Mouse (Mus musculus) midbrain, postnatal 0 days (tissue): ENCODE measurements around the gene Nr4a2. TPM values are rescaled to one million over a fixed set of nuclear protein-coding genes. Genes with fewer than 3 reads are reported as not detected.

ENCODE experiments used
- ATAC-seq: fragments of 200-750 bp; cut with Nextera tagmentation; 2 replicates; pipeline ENCODE4 v1.8.0; 2017; ENCODE audit warnings: moderate number of reproducible peaks, mild to moderate bottlenecking, moderate TSS enrichment, moderate library complexity; ENCODE audit not compliant: low FRiP score
- DNase-seq: peaks from one replicate; pipeline ENCODE4 v3.0.0-alpha.2; 2015; ENCODE audit warnings: low spot score
- H3K27ac ChIP-seq: fragments of 300-500 bp; sonication (generic); 2 replicates; pipeline ENCODE4 v1.5.1; 2014; ENCODE audit warnings: low read depth, mild to moderate bottlenecking, low read length, mixed read lengths
- H3K27me3 ChIP-seq: fragments of 300-500 bp; sonication (generic); 2 replicates; pipeline ENCODE4 v1.6.1; 2014; ENCODE audit warnings: low read length, control low read depth, mixed read lengths; ENCODE audit not compliant: insufficient read depth
- H3K36me3 ChIP-seq: fragments of 300-500 bp; sonication (generic); 2 replicates; pipeline ENCODE4 v1.6.1; 2014; ENCODE audit warnings: low read length, control low read depth, mixed read lengths; ENCODE audit not compliant: insufficient read depth
- H3K4me1 ChIP-seq: fragments of 300-500 bp; sonication (generic); 2 replicates; pipeline ENCODE4 v1.6.1; 2014; ENCODE audit warnings: mild to moderate bottlenecking, control low read depth, antibody characterized with exemption, low read length, mixed read lengths; ENCODE audit not compliant: insufficient read depth
- H3K4me2 ChIP-seq: fragments of 300-500 bp; sonication (generic); 2 replicates; pipeline ENCODE4 v1.6.1; 2014; ENCODE audit warnings: low read depth, mild to moderate bottlenecking, low read length, mixed read lengths; ENCODE audit not compliant: poor library complexity, severe bottlenecking
- H3K4me3 ChIP-seq: fragments of 300-500 bp; sonication (generic); 2 replicates; pipeline ENCODE4 v1.5.1; 2014; ENCODE audit warnings: low read depth, mild to moderate bottlenecking, low read length, moderate library complexity
- H3K9ac ChIP-seq: fragments of 300-500 bp; sonication (generic); replicated peaks from 2 replicates; pipeline ENCODE4 v1.6.1; 2014; ENCODE audit warnings: mild to moderate bottlenecking, low read length, moderate library complexity, mixed read lengths; ENCODE audit not compliant: poor library complexity, severe bottlenecking
- H3K9me3 ChIP-seq: fragments of 300-500 bp; sonication (generic); 2 replicates; pipeline ENCODE4 v1.6.1; 2016; ENCODE audit warnings: low read length, control low read depth
- CTCF ChIP-seq: IDR thresholded peaks from 2 replicates; pipeline ENCODE4 v1.5.1; 2016; ENCODE audit warnings: antibody characterized with exemption, mild to moderate bottlenecking
- WGBS: fragments of 180-500 bp; shearing (Covaris S2); extraction: QIAGEN DNeasy Blood & Tissue Kit; methylation state at CpG from one replicate; pipeline ENCODE4 v1.1.7; 2014; 5-methylcytosine and 5-hydroxymethylcytosine counted together
- polyA plus RNA-seq: library from polyadenylated mRNA; unstranded; fragments of >200 nt; fragmentation: Nextera tagmentation; extraction: Ambion mirVana; gene quantifications from 2 replicates; pipeline ENCODE4 v1.2.1, GENCODE M21; 2015
- total RNA-seq: library from RNA; depleted of rRNA; stranded (reverse); fragments of >200 nt; gene quantifications from 2 replicates; pipeline ENCODE4 v1.2.3, GENCODE M21; 2014

Gene Nr4a2
- total and polyA plus RNA-seq, 2 experiments from 2014 or later: 14.6 to 19.4 TPM

DNA sequence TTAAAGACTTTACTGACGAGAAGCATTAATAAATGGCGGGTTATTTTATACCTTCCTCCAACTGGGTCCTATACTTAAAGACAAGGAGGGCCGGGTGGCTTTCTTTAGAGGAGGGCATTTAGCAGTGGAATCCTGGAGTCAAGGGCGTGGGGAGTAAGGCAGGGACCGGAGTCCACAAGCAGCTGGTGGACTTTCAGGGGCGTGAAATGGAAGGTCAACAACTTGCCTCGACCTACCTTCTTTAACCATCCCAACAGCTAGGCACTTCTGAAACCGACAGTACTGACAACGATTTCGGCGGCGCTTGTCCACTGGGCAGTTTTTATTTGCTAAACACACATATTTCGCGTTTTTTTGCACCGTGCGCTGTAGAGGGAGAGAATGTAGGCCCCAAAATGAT, 13.4 kb downstream of the Nr4a2 start:
- Histone ChIP-seq H3K4me1 (0 out of 2 replicates have a peak, but pooled peaks cover 3% of the 10 kb centered on the region), H3K4me3 (no peak overlapping the region), H3K27me3 (peaks cover 80% of the 10 kb centered on the region), H3K9me3 (no peaks in the 10 kb centered on the region), H3K27ac (no peak overlapping the region), H3K4me2 (no peak overlapping the region), H3K9ac (no peak overlapping the region), H3K36me3 (no peaks in the 10 kb centered on the region)
- DNase-seq (no peak), ATAC-seq (no peak)
- WGBS: 9% methylated on average over 16 of the region's 16 CpGs
- no peak for TF ChIP-seq CTCF

DNA sequence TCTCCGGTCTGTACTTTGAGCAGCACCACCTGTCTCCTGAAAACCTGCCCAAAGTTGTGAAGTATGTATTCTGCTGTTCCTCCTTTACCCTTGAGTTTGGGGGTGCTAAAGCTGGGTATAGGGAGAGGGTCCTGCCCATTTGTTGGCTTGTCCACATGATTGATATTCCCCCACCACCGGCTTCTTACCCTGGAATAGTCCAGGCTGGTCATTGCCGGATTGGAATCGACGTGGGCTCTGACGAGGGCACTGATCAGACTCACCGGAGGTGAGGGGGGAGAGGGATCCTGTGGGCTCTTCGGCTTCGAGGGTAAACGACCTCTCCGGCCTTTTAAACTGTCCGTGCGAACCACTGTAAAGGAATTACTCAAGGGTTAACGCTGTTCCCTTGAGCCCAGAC, 13.9 kb downstream of the Nr4a2 start:
- H3K27ac ChIP-seq: no peak overlapping the region; the same call in 1 of the 2 replicates
- no peaks in the 10 kb centered on the region for H3K4me1 ChIP-seq
- no peaks in the 10 kb centered on the region for H3K9me3 ChIP-seq
- no peak overlapping the region for H3K4me3 ChIP-seq
- H3K36me3 ChIP-seq: no peaks in the 10 kb centered on the region
- TF ChIP-seq CTCF: no peak
- no peak overlapping the region for H3K4me2 ChIP-seq
- WGBS: 4% methylated on average over 14 of the region's 14 CpGs
- DNase-seq (no peak), ATAC-seq (no peak)
- peaks cover 80% of the 10 kb centered on the region for H3K27me3 ChIP-seq
- H3K9ac ChIP-seq: no peak overlapping the region

DNA sequence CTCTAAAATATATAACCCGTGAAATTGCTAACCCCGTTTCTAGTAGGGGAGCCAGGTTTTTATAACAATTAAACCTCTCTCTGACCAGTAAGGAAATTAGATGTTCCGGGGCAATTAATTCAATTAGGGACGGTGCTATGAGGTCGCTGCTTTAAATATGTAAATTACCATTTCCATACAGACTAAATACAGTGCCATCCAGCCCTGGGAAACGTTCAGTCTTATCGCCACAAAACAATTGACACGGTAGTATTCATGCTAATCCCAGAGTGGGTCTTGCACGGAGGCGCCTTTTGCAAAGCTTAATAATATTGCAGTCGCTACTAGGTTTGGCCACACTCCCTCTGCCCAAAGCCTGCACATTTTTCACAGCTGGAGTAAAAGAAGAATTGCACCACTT, 14.5 kb downstream of the Nr4a2 start:
- Histone ChIP-seq H3K4me3 (no peak overlapping the region), H3K27me3 (peaks cover 81% of the 10 kb centered on the region), H3K4me1 (no peaks in the 10 kb centered on the region), H3K4me2 (no peak overlapping the region), H3K27ac (no peak overlapping the region), H3K9ac (no peak overlapping the region), H3K36me3 (no peaks in the 10 kb centered on the region), H3K9me3 (no peaks in the 10 kb centered on the region)
- TF ChIP-seq CTCF: no peak
- no peak for ATAC-seq
- WGBS: 5% methylated on average over 11 of the region's 11 CpGs
- no peak for DNase-seq

DNA sequence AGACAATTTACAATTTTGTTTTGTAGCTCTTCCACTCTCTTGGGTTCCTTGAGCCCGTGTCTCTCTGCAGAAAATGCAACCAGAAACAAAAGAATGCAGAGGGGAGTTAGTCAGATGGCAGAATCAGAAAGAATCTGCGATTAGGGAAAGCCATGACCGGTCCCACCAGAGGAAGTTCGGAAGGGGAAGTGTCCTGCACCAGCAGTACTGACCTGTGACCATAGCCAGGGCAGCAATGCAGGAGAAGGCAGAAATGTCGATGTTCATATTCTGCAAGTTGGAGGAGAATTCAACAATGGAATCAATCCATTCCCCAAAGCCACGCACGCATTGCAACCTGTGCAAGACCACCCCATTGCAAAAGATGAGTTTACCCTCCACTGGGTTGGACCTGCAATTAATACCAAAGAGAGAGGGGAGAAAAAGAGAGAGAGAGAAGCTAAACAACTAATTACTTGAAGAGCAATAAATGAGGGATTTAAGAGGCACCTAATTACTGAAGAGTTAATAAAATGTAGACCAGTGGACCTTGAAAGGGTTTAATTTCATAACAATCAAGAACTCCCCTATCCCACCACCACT, 15.4 kb downstream of the Nr4a2 start:
- no peak for DNase-seq
- ATAC-seq: no peak
- 16% methylated on average over 7 of the region's 7 CpGs for WGBS
- H3K9me3 ChIP-seq: no peaks in the 10 kb centered on the region
- H3K36me3 ChIP-seq: no peaks in the 10 kb centered on the region
- no peak overlapping the region for H3K4me2 ChIP-seq
- TF ChIP-seq CTCF: no peak
- H3K4me1 ChIP-seq: no peaks in the 10 kb centered on the region
- H3K9ac ChIP-seq: no peak overlapping the region
- H3K4me3 ChIP-seq: no peak overlapping the region
- H3K27ac ChIP-seq: no peak overlapping the region
- H3K27me3 ChIP-seq: peaks cover 80% of the 10 kb centered on the region

DNA sequence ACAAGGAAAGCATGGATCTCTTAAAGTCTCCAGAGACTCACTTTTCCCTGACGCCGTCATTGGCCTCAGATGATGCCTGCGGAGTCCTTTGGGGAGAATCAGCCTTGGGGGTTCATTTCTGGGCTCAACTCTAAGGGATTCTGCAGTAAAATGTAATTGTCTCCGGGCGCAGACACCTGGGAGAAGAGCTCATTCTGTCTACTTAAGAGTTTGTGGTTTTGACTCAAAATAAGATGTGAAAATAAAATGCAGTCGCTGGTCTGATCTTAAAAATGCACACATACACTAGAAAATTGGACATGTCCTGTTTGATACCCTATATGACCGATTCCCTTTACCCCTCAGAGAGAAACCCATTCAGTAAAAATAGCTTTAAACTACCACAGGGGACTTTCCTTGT, 18.4 kb downstream of the Nr4a2 start:
- Histone ChIP-seq H3K4me2 (no peak overlapping the region), H3K27me3 (peaks cover 88% of the 10 kb centered on the region), H3K9ac (no peak overlapping the region), H3K27ac (no peak overlapping the region), H3K4me1 (peaks cover 7% of the 10 kb centered on the region; the same call in 1 of the 2 replicates), H3K36me3 (no peaks in the 10 kb centered on the region), H3K9me3 (no peaks in the 10 kb centered on the region), H3K4me3 (no peak overlapping the region)
- 11% methylated on average over 7 of the region's 7 CpGs for WGBS
- DNase-seq: no peak
- ATAC-seq: no peak
- no peak for TF ChIP-seq CTCF

DNA sequence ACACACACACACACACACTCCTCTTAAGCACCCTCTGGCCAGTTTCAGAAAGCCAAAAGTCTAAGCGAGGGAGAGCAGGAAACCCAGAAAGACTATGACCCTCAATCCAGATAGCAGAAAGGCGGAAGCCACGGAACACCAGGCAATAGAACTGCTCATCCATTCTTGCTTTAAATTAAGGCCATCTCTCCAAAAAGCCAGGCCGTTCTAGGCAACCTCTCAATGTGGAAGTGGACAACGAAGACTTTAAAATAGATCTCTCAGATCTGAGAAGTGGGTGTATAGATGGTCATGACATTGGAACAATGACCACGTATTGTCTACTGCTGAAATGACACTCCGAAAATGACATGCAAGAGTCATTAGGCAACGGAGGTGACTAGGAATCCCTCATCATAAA, 19.1 kb downstream of the Nr4a2 start:
- Histone ChIP-seq H3K4me2 (no peak overlapping the region), H3K27ac (no peak overlapping the region), H3K27me3 (peaks cover 88% of the 10 kb centered on the region), H3K4me1 (peaks cover 7% of the 10 kb centered on the region; the same call in 1 of the 2 replicates), H3K9me3 (no peaks in the 10 kb centered on the region), H3K9ac (no peak overlapping the region), H3K4me3 (no peak overlapping the region), H3K36me3 (no peaks in the 10 kb centered on the region)
- no peak for ATAC-seq
- DNase-seq: no peak
- WGBS: 5% methylated on average over 8 of the region's 8 CpGs
- TF ChIP-seq CTCF: no peak
